Mouse (Mus musculus) stomach, postnatal 0 days (tissue): Measurements from ENCODE around the gene Rgp1. TPM values are rescaled to one million over a fixed set of nuclear protein-coding genes. Genes with fewer than 3 reads are reported as not detected.

Experiments
- ATAC-seq: fragments of 200-750 bp; cut with Nextera tagmentation; 2 replicates; pipeline ENCODE4 v1.8.0; 2017; ENCODE audit not compliant: low FRiP score, low TSS enrichment
- DNase-seq: peaks from one replicate; pipeline ENCODE4 v3.0.0-alpha.2; 2016; ENCODE audit warnings: low spot score
- H3K27ac ChIP-seq: fragments of 300-500 bp; sonication (generic); replicated peaks from 2 replicates; pipeline ENCODE4 v1.5.1; 2014; ENCODE audit warnings: mild to moderate bottlenecking, control low read depth
- H3K27me3 ChIP-seq: fragments of 300-500 bp; sonication (generic); 2 replicates; pipeline ENCODE4 v1.6.1; 2014; ENCODE audit warnings: low read length; ENCODE audit not compliant: control insufficient read depth, insufficient read depth
- H3K36me3 ChIP-seq: fragments of 300-500 bp; sonication (generic); 2 replicates; pipeline ENCODE4 v1.6.1; 2014; ENCODE audit warnings: low read length, mixed read lengths; ENCODE audit not compliant: control insufficient read depth, insufficient read depth
- H3K4me1 ChIP-seq: fragments of 300-500 bp; sonication (generic); replicated peaks from 2 replicates; pipeline ENCODE4 v1.6.1; 2014; ENCODE audit warnings: antibody characterized with exemption; ENCODE audit not compliant: control insufficient read depth, insufficient read depth
- H3K4me2 ChIP-seq: fragments of 300-500 bp; sonication (generic); replicated peaks from 2 replicates; pipeline ENCODE4 v1.6.1; 2014; ENCODE audit warnings: low read depth, mild to moderate bottlenecking, control low read depth, moderate library complexity
- H3K4me3 ChIP-seq: fragments of 300-500 bp; sonication (generic); 2 replicates; pipeline ENCODE4 v1.5.1; 2014; ENCODE audit warnings: low read depth, low read length, control low read depth
- H3K9ac ChIP-seq: fragments of 300-500 bp; sonication (generic); 2 replicates; pipeline ENCODE4 v1.6.1; 2014; ENCODE audit warnings: mild to moderate bottlenecking, low read length, control low read depth, mixed read lengths
- H3K9me3 ChIP-seq: fragments of 300-500 bp; sonication (generic); 2 replicates; pipeline ENCODE4 v1.6.1; 2016; ENCODE audit warnings: low read length; ENCODE audit not compliant: control insufficient read depth
- CTCF ChIP-seq: IDR thresholded peaks from 2 replicates; pipeline ENCODE4 v1.5.1; 2016; ENCODE audit warnings: antibody characterized with exemption, low read depth, mild to moderate bottlenecking, moderate library complexity
- EP300 ChIP-seq: optimal IDR thresholded peaks from 2 replicates; pipeline ENCODE3; 2016; ENCODE audit warnings: antibody characterized with exemption
- WGBS: fragments of 180-500 bp; shearing (Covaris S2); extraction: QIAGEN DNeasy Blood & Tissue Kit; methylation state at CpG from one replicate; pipeline ENCODE4 v1.1.7; 2014; 5-methylcytosine and 5-hydroxymethylcytosine counted together
- polyA plus RNA-seq: library from polyadenylated mRNA; unstranded; fragments of >200 nt; fragmentation: Nextera tagmentation; extraction: Ambion mirVana; gene quantifications from 2 replicates; pipeline ENCODE4 v1.2.1, GENCODE M21; 2015

Rgp1 gene
- polyA plus RNA-seq, 1 experiment from 2014 or later: 13.0 TPM

GRCm38 (mm10) chr4:43577237-43577881, 1.2 kb upstream of the Rgp1 start:
- WGBS: 38% methylated on average over 8 of the region's 8 CpGs
- Histone ChIP-seq H3K4me2 (peak overlapping the region; percentile 94), H3K27ac (no peak overlapping the region), H3K4me1 (0 out of 2 replicates have a peak, but pooled peaks cover 4% of the 10 kb centered on the region), H3K27me3 (no peaks in the 10 kb centered on the region), H3K9ac (peak overlapping the region; percentile 83), H3K9me3 (no peaks in the 10 kb centered on the region), H3K36me3 (peaks cover 7% of the 10 kb centered on the region), H3K4me3 (peak overlapping the region; percentile 87)
- ATAC-seq (no peak), DNase-seq (no peak)
- TF ChIP-seq EP300: no peak
- TF ChIP-seq CTCF: no peak

- peak overlapping the region; percentile 83 for H3K9ac ChIP-seq
- WGBS: 5% methylated on average over 10 of the region's 10 CpGs
- H3K4me3 ChIP-seq: peak overlapping the region; percentile 87
- peak overlapping the region; percentile 94 for H3K4me2 ChIP-seq
- TF ChIP-seq CTCF (no peak), EP300 (no peak)
- ATAC-seq (no peak), DNase-seq (no peak)
- no peaks in the 10 kb centered on the region for H3K27me3 ChIP-seq
- peaks cover 21% of the 10 kb centered on the region for H3K36me3 ChIP-seq
- H3K27ac ChIP-seq: peak overlapping the region; percentile 85
- no peaks in the 10 kb centered on the region for H3K9me3 ChIP-seq
- H3K4me1 ChIP-seq: 0 out of 2 replicates have a peak, but pooled peaks cover 4% of the 10 kb centered on the region
These were observed 741 bp downstream of the Rgp1 start for GRCm38 (mm10) chr4:43579256-43579655.

- Histone ChIP-seq H3K36me3 (peaks cover 21% of the 10 kb centered on the region), H3K27me3 (no peaks in the 10 kb centered on the region), H3K4me3 (peak overlapping the region; percentile 87), H3K9ac (peak overlapping the region; percentile 83; the same call in 1 of the 2 replicates), H3K4me1 (0 out of 2 replicates have a peak, but pooled peaks cover 4% of the 10 kb centered on the region), H3K4me2 (peak overlapping the region; percentile 94), H3K27ac (no peak overlapping the region), H3K9me3 (no peaks in the 10 kb centered on the region)
- ATAC-seq: no peak
- TF ChIP-seq CTCF (no peak), EP300 (no peak)
- 74% methylated on average over 6 of the region's 6 CpGs for WGBS
- no peak for DNase-seq
These were observed 1.2 kb downstream of the Rgp1 start for GRCm38 (mm10) chr4:43579731-43580130.

GRCm38 (mm10) chr4:43580721-43581120, 2.2 kb downstream of the Rgp1 start:
- Histone ChIP-seq H3K4me3 (no peak overlapping the region), H3K4me2 (no peak overlapping the region), H3K9ac (no peak overlapping the region), H3K36me3 (peaks cover 21% of the 10 kb centered on the region), H3K4me1 (0 out of 2 replicates have a peak, but pooled peaks cover 4% of the 10 kb centered on the region), H3K9me3 (no peaks in the 10 kb centered on the region), H3K27me3 (no peaks in the 10 kb centered on the region), H3K27ac (no peak overlapping the region)
- ATAC-seq (no peak), DNase-seq (no peak)
- WGBS: 93% methylated on average over 5 of the region's 5 CpGs
- TF ChIP-seq EP300: no peak
- no peak for TF ChIP-seq CTCF

GRCm38 (mm10) chr4:43581381-43581780, 2.9 kb downstream of the Rgp1 start:
- H3K9ac ChIP-seq: no peak overlapping the region
- no peak overlapping the region for H3K4me3 ChIP-seq
- TF ChIP-seq CTCF (no peak), EP300 (no peak)
- ATAC-seq (no peak), DNase-seq (no peak)
- 95% methylated on average over 12 of the region's 12 CpGs for WGBS
- 0 out of 2 replicates have a peak, but pooled peaks cover 4% of the 10 kb centered on the region for H3K4me1 ChIP-seq
- no peak overlapping the region for H3K4me2 ChIP-seq
- no peaks in the 10 kb centered on the region for H3K27me3 ChIP-seq
- no peak overlapping the region for H3K27ac ChIP-seq
- H3K9me3 ChIP-seq: no peaks in the 10 kb centered on the region
- peaks cover 21% of the 10 kb centered on the region for H3K36me3 ChIP-seq

- no peak for DNase-seq
- no peak overlapping the region for H3K27ac ChIP-seq
- H3K9me3 ChIP-seq: no peaks in the 10 kb centered on the region
- H3K36me3 ChIP-seq: peaks cover 21% of the 10 kb centered on the region
- WGBS: 96% methylated on average over 5 of the region's 5 CpGs
- no peak for TF ChIP-seq CTCF
- no peak for TF ChIP-seq EP300
- 0 out of 2 replicates have a peak, but pooled peaks cover 4% of the 10 kb centered on the region for H3K4me1 ChIP-seq
- ATAC-seq: no peak
- no peak overlapping the region for H3K9ac ChIP-seq
- H3K27me3 ChIP-seq: no peaks in the 10 kb centered on the region
- H3K4me3 ChIP-seq: no peak overlapping the region
- no peak overlapping the region for H3K4me2 ChIP-seq
These were observed 3.7 kb downstream of the Rgp1 start for GRCm38 (mm10) chr4:43582241-43582640.
